Mouse (Mus musculus) hindbrain, embryonic 15.5 days (tissue): ENCODE measurements around the gene Olfr1564. TPM values are rescaled to one million over a fixed set of nuclear protein-coding genes. Genes with fewer than 3 reads are reported as not detected.
"Not testable (repeated sequence)": the region's sequence is repeated elsewhere in the genome, so short reads cannot be mapped to it uniquely, and the experiment has no call there.

ENCODE experiments used
- ATAC-seq: fragments of 200-750 bp; cut with Nextera tagmentation; 2 replicates; pipeline ENCODE4 v1.8.0; 2017; ENCODE audit warnings: low read depth, moderate number of reproducible peaks, moderate TSS enrichment; ENCODE audit not compliant: low FRiP score
- H3K27ac ChIP-seq: fragments of 300-500 bp; sonication (generic); replicated peaks from 2 replicates; pipeline ENCODE4 v1.5.1; 2015; ENCODE audit warnings: mild to moderate bottlenecking, inconsistent platforms
- H3K27me3 ChIP-seq: fragments of 300-500 bp; sonication (generic); 2 replicates; pipeline ENCODE4 v1.6.1; 2015; ENCODE audit warnings: control low read depth, inconsistent platforms
- H3K36me3 ChIP-seq: fragments of 300-500 bp; sonication (generic); 2 replicates; pipeline ENCODE4 v1.6.1; 2015; ENCODE audit warnings: control low read depth, inconsistent platforms
- H3K4me1 ChIP-seq: fragments of 300-500 bp; sonication (generic); replicated peaks from 2 replicates; pipeline ENCODE4 v1.6.1; 2015; ENCODE audit warnings: control low read depth, inconsistent platforms
- H3K4me2 ChIP-seq: fragments of 300-500 bp; sonication (generic); 2 replicates; pipeline ENCODE4 v1.6.1; 2015; ENCODE audit warnings: moderate library complexity, mild to moderate bottlenecking, inconsistent platforms
- H3K4me3 ChIP-seq: fragments of 300-500 bp; sonication (generic); 2 replicates; pipeline ENCODE4 v1.5.1; 2015; ENCODE audit warnings: mild to moderate bottlenecking, inconsistent platforms
- H3K9ac ChIP-seq: fragments of 300-500 bp; sonication (generic); 2 replicates; pipeline ENCODE4 v1.6.1; 2015; ENCODE audit warnings: inconsistent platforms
- H3K9me3 ChIP-seq: fragments of 300-500 bp; sonication (generic); 2 replicates; pipeline ENCODE4 v1.6.1; 2016; ENCODE audit warnings: control low read depth, inconsistent platforms
- WGBS: fragments of 180-500 bp; shearing (Covaris S2); methylation state at CpG from one replicate; pipeline ENCODE4 v1.1.7; 2015; 5-methylcytosine and 5-hydroxymethylcytosine counted together
- polyA plus RNA-seq: library from polyadenylated mRNA; unstranded; fragments of >200 nt; fragmentation: Nextera tagmentation; extraction: Ambion mirVana; gene quantifications from 2 replicates; pipeline ENCODE4 v1.2.1, GENCODE M21; 2015

Gene Olfr1564
- 0.04 TPM in 2 replicates for polyA plus RNA-seq

DNA sequence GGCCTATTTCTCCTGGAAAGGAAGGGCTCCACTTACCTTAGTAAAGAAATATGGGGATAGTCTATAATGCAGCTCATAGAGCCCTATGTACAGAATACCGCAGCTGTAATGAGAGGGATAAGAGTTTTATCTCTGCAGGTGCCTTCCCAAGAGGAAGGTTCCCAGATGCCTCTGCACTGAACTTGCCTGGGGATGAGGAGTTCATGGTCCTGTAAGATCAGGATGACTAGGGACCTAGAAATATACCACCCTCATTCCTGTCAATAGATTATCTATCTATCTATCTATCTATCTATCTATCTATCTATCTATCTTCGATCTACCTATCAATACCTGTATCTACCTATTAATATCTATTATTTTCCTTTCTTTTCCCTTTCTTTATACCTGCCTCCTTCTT, at the start of gene Olfr1564:
TSS of gene Olfr1564 (minus strand) at position 101 of the 400 bp plus-strand sequence.
- Histone ChIP-seq H3K4me2 (no peak within 1 kb of the TSS), H3K9ac (no peak within 1 kb of the TSS), H3K27me3 (no peaks in the 10 kb centered on the region), H3K4me3 (no peak within 1 kb of the TSS), H3K9me3 (peaks cover 14% of the 10 kb centered on the region), H3K27ac (no peak within 1 kb of the TSS), H3K4me1 (no peaks in the 10 kb centered on the region), H3K36me3 (no peaks in the 10 kb centered on the region)
- WGBS, result 93% methylated on average over 2 of the region's 2 CpGs
- ATAC-seq, result no peak

DNA sequence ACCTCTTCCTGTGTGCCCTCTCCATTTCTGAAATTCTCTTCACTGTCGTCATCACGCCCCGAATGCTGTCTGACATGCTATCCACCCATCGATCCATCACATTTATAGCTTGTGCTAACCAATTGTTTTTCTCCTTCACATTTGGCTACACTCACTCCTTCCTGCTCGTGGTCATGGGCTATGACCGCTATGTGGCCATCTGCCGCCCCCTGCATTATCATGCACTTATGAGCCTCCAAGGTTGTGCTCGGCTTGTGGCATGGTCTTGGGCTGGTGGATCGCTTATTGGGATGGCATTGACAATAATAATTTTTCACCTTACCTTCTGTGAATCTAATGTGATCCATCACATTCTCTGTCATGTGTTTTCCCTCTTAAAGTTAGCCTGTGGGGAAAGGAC, 47.4 kb upstream of the Olfr1564 start:
- no peak overlapping the region for H3K9ac ChIP-seq
- no peak overlapping the region for H3K4me2 ChIP-seq
- no peak overlapping the region for H3K4me3 ChIP-seq
- ATAC-seq, result no peak
- no peaks in the 10 kb centered on the region for H3K4me1 ChIP-seq
- no peak overlapping the region for H3K27ac ChIP-seq
- no peaks in the 10 kb centered on the region for H3K9me3 ChIP-seq
- peaks cover 7% of the 10 kb centered on the region; the same call in 1 of the 2 replicates for H3K27me3 ChIP-seq
- no peaks in the 10 kb centered on the region for H3K36me3 ChIP-seq
- WGBS, result 90% methylated on average over 9 of the region's 9 CpGs

DNA sequence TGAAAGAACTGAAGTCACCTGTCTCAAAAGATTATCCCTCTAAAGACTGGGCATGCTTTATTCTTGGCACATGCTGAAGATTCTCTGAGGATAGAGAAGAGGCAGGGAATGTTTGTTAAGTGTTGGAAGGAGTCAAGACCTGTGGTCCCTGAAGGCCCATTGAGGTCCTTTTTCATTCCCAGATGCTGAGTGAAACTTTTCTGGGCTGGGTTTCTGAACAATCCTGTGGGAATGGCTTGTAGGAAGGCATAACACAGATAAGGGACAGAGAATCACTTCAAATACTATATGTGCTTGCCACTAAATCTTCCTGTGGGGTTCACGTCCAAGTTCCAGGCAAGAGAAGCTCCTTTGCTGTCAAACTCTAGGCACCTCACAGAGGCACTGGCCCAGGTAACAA, 42.9 kb upstream of the Olfr1564 start, which contains the start of gene Olfr63:
TSS of gene Olfr63 (plus strand) at position 301 of the 400 bp plus-strand sequence.
- H3K9ac ChIP-seq, result no peak within 1 kb of the TSS
- no peaks in the 10 kb centered on the region for H3K9me3 ChIP-seq
- H3K4me3 ChIP-seq, result no peak within 1 kb of the TSS
- H3K4me1 ChIP-seq, result no peaks in the 10 kb centered on the region
- WGBS, result 74% methylated on average over 1 of the region's 1 CpGs
- no peak within 1 kb of the TSS for H3K4me2 ChIP-seq
- no peak within 1 kb of the TSS for H3K27ac ChIP-seq
- no peak for ATAC-seq
- no peaks in the 10 kb centered on the region for H3K36me3 ChIP-seq
- H3K27me3 ChIP-seq, result peaks cover 7% of the 10 kb centered on the region; the same call in 1 of the 2 replicates

DNA sequence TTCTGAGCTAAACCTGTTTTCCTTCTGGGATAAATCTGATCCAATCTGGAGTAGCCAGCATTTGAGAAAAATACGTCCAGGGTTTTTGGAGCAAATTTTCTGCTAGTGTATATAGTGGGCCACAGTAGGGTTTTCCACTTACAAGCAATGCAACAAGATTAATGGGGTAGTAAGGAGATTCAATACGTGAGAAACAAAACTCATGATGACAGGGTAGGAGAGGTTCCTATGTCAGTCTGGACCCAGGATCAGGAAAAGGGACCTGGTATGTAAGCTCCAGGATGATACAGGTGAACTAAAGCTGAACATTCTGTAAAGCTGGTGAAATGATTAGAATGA, 33.8 kb upstream of the Olfr1564 start:
- not testable (repeated sequence) for H3K36me3 ChIP-seq, H3K4me3 ChIP-seq, H3K9ac ChIP-seq, H3K27me3 ChIP-seq, H3K9me3 ChIP-seq, H3K4me2 ChIP-seq, H3K27ac ChIP-seq, H3K4me1 ChIP-seq
- WGBS, result no CpG with 5 or more reads among the region's 2 CpGs
- ATAC-seq, result peak; percentile 67; the same call in 1 of the 2 replicates

DNA sequence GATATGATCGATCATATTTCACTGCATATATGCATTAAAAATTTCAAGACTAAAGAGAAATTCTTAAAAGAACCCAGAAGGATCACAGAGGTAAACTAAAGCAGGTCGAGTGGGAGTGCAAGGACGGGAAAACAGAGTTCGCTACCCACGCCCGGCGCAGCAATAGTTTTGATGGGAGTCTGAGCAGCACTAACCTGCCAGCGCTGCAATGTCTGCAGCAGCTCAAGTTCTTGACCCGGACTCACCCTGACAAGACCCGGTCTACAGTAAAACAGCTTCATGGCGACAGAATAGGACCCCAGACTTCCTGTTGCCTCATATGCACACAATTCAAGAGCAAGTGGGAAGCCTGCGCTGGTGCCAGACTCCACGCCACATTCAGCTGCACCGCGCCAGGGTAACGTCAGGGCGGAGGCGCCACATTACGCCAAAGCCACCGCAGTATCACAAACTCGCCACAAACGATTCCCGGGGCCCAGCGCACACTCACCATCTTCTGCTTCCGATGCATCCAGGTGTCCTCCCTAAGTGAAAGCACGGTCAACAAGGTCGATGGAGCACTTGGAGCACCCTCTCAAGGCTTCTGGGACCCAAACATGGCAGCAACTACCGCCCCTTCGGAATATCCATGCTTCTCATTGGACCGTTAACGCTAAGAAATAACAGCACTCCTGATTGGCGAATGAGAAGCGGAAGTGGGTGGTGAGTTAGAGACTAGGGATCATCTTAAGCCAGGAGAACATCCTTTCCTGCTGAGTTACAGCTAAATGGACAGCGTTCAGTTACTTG, 33.2 kb upstream of the Olfr1564 start, which contains the start of gene Zfp955a:
TSS of gene Zfp955a (minus strand) at position 616 of the 789 bp plus-strand sequence.
- not testable (repeated sequence) for H3K36me3 ChIP-seq, H3K9ac ChIP-seq, H3K27ac ChIP-seq, H3K4me1 ChIP-seq, H3K27me3 ChIP-seq, H3K9me3 ChIP-seq
- peak; percentile 100 for ATAC-seq
- WGBS, result 18% methylated on average over 1 of the region's 34 CpGs
- H3K4me3 ChIP-seq, result peak within 1 kb of the TSS; percentile 10; the same call in 1 of the 2 replicates
- peak within 1 kb of the TSS; percentile 27; the same call in 1 of the 2 replicates for H3K4me2 ChIP-seq

DNA sequence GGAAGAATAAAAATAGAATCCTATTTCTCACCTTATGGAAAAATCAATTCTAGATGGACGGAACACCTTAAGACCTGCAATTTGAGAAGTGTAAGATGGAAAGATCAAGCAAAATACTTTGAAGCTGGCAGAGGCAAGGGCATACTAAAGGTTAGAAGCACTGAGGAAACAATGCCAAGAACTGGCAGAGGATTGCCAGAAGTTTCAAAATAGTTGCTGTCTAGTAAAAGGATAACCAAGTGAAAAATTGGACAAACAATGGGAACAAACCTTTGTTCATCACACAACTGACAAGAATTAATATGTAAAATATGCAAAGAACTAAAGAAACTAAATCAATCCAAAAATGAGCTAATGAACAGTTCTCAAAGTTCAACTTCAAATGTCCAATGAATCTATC, 15.2 kb upstream of the Olfr1564 start:
- not testable (repeated sequence) for ATAC-seq
- 98% methylated on average over 1 of the region's 1 CpGs for WGBS

DNA sequence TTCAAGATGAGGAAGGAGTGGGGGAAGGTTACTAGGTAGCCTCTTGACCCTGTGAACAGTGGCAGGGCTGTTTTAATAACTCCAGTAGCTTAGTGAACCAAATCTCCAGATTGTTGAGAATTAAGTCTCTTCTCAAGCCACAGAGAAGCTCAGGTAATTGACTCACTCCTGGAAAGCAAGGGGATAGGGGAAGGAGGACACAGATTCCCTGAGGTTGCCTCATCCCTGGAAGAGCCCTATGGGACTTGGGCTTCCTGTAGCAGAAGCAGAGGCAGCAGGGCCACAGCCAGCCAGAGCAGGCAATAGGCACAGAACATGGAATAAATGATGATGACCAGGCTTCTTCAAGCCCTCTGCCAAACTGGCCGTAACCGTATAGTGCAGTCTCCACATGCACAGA, 30.5 kb downstream of the Olfr1564 start, which contains the start of gene Olfr239:
TSS of gene Olfr239 (plus strand) at position 301 of the 400 bp plus-strand sequence.
- H3K4me2 ChIP-seq, H3K4me1 ChIP-seq, H3K36me3 ChIP-seq, H3K9me3 ChIP-seq, H3K27ac ChIP-seq, ATAC-seq, H3K4me3 ChIP-seq, H3K27me3 ChIP-seq, H3K9ac ChIP-seq: not testable (repeated sequence)
- no CpG with 5 or more reads among the region's 2 CpGs for WGBS

More for the DNA sequence above, 15.2 kb upstream of the Olfr1564 start:
- H3K4me2 ChIP-seq, H3K9me3 ChIP-seq, H3K4me1 ChIP-seq, H3K4me3 ChIP-seq, H3K9ac ChIP-seq, H3K27me3 ChIP-seq, H3K27ac ChIP-seq: not testable (repeated sequence)
- peaks cover 31% of the 10 kb centered on the region for H3K36me3 ChIP-seq

DNA sequence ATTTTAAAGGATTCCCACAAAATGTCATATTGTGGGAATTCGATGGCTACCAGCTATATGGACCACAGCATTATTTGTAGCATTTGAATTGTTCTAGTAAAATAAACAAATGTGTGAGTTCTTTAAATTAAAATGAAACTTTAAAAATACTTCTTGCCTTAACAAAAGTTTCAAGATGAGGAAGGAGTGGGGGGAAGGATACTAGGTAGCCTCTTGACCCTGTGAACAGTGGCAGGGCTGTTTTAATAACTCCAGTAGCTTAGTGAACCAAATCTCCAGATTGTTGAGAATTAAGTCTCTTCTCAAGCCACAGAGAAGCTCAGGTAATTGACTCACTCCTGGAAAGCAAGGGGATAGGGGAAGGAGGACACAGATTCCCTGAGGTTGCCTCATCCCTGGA, 53.3 kb downstream of the Olfr1564 start, which contains the start of gene Olfr55:
TSS of gene Olfr55 (plus strand) at position 301 of the 400 bp plus-strand sequence.
- not testable (repeated sequence) for H3K4me1 ChIP-seq, H3K27ac ChIP-seq, H3K27me3 ChIP-seq, H3K36me3 ChIP-seq, H3K4me2 ChIP-seq, H3K4me3 ChIP-seq, ATAC-seq, H3K9me3 ChIP-seq, H3K9ac ChIP-seq
- 80% methylated on average over 1 of the region's 1 CpGs for WGBS

Other genes with a start within 250 kb of the Olfr1564 start
- gene Zfp952, start 228.6 kb downstream of the Olfr1564 start, polyA plus RNA-seq, result 18.3 and 19.1 TPM in 2 replicates
- 23.9 and 26.1 TPM in 2 replicates for gene Zfp763, start 188.3 kb downstream of the Olfr1564 start, polyA plus RNA-seq
- gene 4921501E09Rik, start 153.6 kb downstream of the Olfr1564 start, polyA plus RNA-seq, result not detected in 2 replicates
- gene Zfp563, start 132.4 kb downstream of the Olfr1564 start, polyA plus RNA-seq, result 19.1 and 23.9 TPM in 2 replicates
- 0.45 and 0.49 TPM in 2 replicates for gene Morc2b, start 82.0 kb downstream of the Olfr1564 start, polyA plus RNA-seq
- not detected in 2 replicates for gene Olfr55, start 53.2 kb downstream of the Olfr1564 start, polyA plus RNA-seq
- not detected in 2 replicates for gene Olfr239, start 30.4 kb downstream of the Olfr1564 start, polyA plus RNA-seq
- gene Zfp955a, start 33.5 kb upstream of the Olfr1564 start, polyA plus RNA-seq, result 22.3 and 22.4 TPM in 2 replicates
- 0.03 and 0.05 TPM in 2 replicates for gene Olfr63, start 43.0 kb upstream of the Olfr1564 start, polyA plus RNA-seq
- 18.6 and 19.5 TPM in 2 replicates for gene Zfp955b, start 67.9 kb upstream of the Olfr1564 start, polyA plus RNA-seq
- 13.1 and 13.7 TPM in 2 replicates for gene Zfp81, start 137.2 kb upstream of the Olfr1564 start, polyA plus RNA-seq
- 12.7 and 13.0 TPM in 2 replicates for gene Zfp101, start 173.0 kb upstream of the Olfr1564 start, polyA plus RNA-seq
- not detected in 2 replicates for gene Actl9, start 211.2 kb upstream of the Olfr1564 start, polyA plus RNA-seq